Mouse (Mus musculus) MEL-GATA-1-ER (cell line): ENCODE measurements around the gene Pemt.

ENCODE experiments used
- DNase-seq: peaks from one replicate; pipeline ENCODE4 v3.0.0-alpha.2; 2012; ENCODE audit warnings: low read depth; ENCODE audit errors: extremely low read depth

Gene Pemt

DNA sequence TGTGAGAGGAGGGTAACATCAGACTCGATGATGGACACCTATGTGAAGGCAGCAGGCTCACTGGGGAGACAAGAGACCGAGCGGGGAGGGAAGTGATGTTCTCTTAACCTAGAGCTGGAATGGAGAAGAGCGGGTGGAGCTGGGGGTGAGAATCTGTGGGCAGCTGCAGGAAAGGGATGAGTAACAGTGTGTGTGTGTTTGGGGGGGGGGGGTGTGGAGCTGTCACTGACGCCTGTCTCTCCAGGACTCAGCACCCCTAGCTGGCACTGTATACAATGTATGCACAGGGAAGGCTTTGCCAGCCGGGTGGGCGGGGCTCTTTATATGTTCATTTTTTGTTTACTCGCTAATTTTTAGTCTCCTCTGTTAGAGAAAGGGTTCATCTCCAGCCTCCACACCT is 42.5 kb downstream of the Pemt start:
- no peak for DNase-seq

- no peak for DNase-seq
Observed at GRCm38 (mm10) chr11:60001231-60001980, 44.9 kb downstream of the Pemt start.

GRCm38 (mm10) chr11:59994318-59994717 is 52.0 kb downstream of the Pemt start:
- no peak for DNase-seq

- no peak for DNase-seq
Observed at GRCm38 (mm10) chr11:59991365-59991764, 54.9 kb downstream of the Pemt start.

- DNase-seq: no peak
Observed at GRCm38 (mm10) chr11:59989406-59989805, 56.9 kb downstream of the Pemt start.

GRCm38 (mm10) chr11:59977831-59978230 is 68.5 kb downstream of the Pemt start:
- no peak for DNase-seq

GRCm38 (mm10) chr11:59975241-59975640 is 71.0 kb downstream of the Pemt start:
- DNase-seq: no peak

DNA sequence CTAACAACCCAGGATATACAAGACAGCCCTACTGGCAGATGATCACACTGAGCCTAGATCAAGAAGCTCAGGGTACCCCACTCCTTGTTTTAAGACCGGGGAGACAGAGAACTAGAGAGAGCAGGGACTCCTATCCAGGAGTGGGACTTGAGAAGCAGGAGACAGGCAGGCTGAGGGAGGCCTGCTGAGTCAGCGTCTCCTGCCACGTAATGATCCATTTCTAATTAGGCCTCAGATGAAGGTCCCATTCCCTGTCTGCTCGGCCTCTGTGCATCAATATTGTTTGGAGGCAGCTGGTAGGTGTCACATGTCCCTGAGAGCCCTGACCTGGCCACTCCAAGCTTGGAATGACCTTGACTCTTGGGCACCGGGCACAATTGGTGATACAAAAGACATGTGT is 72.9 kb downstream of the Pemt start:
- no peak for DNase-seq

DNA sequence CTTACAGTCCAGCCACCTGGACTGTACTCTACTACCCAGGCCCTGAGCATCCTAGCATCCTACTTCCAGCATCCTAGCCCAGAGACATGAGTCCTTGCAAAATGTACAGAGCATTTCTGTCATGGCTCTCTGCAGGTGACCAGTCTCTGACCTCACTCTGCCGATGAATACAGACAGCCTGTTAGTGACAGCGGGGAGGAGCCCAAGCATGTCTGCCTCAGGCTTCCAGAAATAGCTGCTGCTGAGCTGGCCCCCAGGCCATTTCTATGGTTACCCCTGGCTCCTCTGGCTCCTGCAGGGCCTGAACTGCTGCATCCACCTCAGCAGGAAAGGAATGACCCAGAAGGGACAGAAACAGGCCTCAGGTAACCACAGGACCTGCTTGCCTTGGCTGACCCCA is 74.6 kb downstream of the Pemt start:
- no peak for DNase-seq

- DNase-seq: no peak
Observed at GRCm38 (mm10) chr11:59970780-59971179, 75.5 kb downstream of the Pemt start.

- no peak for DNase-seq
Observed at GRCm38 (mm10) chr11:59967765-59968164, 78.5 kb downstream of the Pemt start.

- no peak for DNase-seq
Observed at GRCm38 (mm10) chr11:59966102-59966483, 80.2 kb downstream of the Pemt start.

DNA sequence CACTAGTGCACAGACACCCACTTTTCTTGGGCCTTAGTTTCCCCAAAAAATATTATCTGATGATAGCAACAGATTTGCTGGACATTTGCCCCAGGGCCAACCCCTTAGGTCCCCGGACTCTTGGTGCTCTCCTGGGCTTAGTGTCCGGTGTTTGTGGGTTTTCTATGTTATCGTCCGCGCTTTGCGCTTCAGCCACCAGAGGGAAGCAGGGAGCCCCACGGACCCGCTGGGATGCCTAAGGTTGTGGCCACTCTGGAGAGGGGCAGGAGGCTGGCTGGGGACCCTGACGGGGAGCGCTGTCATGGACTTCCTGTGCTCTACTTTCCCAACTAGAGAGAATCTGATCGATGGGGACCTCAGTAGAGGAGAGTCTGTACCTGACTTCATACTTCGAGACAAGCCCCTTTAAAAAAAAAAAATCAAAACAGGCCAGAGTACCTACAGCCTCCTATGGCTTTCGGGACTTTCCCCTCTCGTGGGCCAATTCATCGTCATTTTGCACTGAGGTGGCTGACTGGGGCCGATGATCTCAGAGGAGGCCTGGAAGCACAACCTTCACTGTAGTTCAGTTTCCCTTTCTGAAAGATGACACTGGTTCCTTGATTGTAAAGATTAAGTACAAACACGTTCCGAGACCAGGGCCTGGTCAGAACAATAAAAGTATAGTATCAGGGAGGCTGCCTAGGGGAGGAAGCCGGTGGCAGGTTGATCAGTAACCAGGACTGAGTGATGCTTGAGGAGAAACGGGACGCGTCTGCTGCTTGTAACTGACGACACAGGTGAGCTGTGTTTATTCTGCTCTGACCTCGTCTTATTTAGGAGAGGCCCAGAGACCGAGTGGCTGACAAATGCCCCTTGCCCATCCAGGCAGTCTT is 80.8 kb downstream of the Pemt start:
- DNase-seq: no peak

DNA sequence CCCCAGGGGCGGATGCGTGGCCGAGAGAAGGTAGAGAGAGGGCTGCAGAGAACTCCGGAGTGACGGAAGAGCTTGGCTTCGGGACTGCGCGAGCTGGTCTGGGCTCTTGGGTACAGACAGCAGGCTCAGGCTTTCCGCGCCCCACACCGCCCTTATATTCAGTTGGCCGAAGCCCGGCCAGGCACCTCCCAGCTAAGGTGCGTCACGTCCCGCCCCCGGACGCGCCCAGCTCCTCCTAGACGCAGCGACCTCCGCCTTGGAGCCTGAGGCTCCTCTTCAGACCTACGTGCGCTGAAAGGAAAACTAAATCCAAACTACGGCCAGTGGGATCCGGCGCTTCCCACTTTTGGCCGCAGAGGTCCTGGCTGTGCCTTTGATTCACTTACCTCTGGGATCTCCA is 81.5 kb downstream of the Pemt start, which contains the start of gene Rasd1:
TSS of gene Rasd1 (minus strand) at position 127 of the 400 bp plus-strand sequence.
- peak; percentile 41 for DNase-seq

DNA sequence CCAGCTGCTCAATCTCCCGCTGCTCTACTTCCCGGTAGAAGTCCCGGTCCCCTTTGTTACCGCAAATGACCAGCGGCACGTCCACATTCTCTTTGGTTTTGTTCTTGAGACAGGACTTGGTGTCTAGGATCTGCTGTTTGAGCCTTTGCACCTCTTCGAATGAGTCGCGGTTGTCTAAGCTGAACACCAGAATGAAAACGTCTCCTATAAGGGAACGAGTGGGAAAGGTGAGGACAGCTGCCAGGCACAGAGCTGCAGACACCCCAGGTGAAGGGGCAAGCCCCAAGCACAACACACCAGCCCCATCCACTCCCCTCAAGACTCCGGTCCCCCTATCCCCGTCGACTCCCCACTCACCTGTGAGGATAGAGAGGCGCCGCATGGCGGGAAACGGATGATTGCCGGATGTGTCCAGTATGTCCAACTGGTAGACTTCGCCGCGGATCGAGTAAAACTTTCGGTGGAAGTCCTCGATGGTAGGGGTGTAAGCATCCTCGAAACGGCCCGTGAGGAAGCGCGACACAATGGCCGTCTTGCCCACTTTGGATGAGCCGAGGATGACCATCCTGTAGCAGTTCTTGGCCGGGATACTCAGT is 82.0 kb downstream of the Pemt start:
- no peak for DNase-seq

GRCm38 (mm10) chr11:59963364-59964162 is 82.7 kb downstream of the Pemt start:
- no peak for DNase-seq

GRCm38 (mm10) chr11:59962590-59962989 is 83.7 kb downstream of the Pemt start:
- no peak for DNase-seq

DNA sequence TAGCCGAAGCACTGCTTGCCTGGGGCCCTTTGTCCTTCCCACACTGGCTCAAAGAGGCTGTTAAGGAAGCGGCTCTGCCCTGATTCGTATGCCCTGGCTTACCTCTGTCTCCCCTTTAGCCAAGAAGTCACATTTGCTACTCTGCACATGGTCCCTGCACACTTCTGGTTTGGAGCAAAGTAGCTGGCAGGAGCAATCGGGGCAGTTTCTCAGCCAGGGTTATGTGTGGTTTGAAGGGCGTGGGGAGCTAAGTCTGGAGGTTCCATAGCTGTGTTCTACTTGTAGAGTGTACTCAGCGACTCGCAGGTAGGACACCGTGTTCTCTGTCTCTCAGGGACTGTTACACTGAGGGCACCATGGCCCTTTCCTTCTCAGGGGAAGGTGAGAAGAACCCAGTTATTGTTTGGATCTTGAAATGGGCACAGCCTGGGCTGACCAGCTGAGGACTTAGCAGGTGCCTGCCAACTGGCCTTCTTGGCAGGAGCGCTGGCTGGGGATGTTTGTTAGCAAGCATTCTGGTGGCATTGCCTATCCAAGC is 84.9 kb downstream of the Pemt start:
- DNase-seq: no peak

GRCm38 (mm10) chr11:59960476-59961337 is 85.6 kb downstream of the Pemt start:
- no peak for DNase-seq

DNA sequence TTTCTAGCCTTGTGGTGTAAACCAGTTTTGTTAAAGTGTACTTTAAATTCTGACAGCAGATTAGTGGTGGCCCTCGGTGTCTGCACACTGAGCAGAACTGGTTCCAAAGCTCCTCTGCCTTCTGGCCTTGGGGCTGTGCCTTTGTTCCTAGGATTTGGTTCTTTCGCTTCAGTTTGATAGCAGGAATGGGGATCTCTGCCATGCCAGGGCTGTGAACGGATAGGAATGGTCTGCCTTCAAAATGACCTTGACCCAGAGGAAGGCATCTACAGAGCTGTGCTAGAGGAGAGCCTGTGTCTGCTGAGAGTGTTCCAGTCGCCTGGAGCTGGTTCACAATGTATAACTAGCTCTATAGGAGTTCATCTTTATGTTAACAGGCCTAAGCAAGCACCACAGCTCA is 86.8 kb downstream of the Pemt start:
- DNase-seq: no peak
